Mouse (Mus musculus): Measurements from ENCODE around the gene Pex10. TPM values are rescaled to one million over a fixed set of nuclear protein-coding genes. Genes with fewer than 3 reads are reported as not detected.
"Not testable (repeated sequence)": the region's sequence is repeated elsewhere in the genome, so short reads cannot be mapped to it uniquely, and the experiment has no call there.

The Pex10 gene
- polyA plus RNA-seq, 1 experiment from 2014 or later: 16.6 TPM

DNA sequence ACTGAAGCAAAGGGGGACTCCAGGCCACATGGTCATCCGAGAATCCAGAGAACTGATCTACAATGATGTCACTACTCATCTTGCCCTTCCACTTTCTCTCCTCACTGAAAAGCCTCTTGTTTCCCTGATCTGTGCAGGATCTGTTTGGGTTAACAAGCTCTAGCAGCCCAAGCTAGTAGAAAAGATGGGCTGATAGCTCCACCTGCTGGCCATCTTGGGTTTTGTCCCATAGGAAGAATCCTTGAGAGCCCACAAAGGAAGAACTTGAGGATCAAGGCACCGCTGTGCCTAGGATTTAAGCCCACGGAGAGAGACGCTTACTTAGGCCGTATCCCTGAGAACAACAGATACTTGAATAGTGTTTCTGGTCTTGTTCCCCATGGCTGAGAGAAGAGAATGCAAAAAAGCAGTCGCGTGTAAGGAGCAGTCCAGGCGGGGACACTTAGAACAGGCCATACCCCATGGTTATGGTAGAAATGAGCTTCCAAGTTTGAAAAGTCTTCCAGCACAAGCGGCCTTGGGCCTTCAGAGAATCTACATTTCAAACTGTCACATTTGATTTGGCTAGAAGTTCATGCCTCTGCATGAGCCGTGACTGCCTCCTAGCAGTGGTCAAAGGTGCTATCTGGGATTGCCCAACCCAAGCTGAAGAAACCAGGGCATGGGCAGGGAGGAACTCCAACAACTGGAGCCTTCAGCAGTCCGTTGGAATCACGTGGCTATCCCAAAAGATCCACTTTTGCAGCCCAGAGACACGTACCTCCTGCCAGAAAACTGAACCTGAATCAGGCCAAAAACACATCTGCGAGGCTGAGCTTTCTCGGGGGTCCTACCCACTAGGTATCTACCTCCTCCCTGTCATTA is 614 bp upstream of the Pex10 start:
- H3K27me3 ChIP-seq (replicated peaks): peaks cover 23% of the 10 kb centered on the region; the same call in 1 of the 2 replicates
- no peaks in the 10 kb centered on the region for H3K9me3 ChIP-seq
- WGBS: 4% methylated on average over 15 of the region's 15 CpGs
- H3K4me3 ChIP-seq: peak overlapping the region; percentile 77
- peak overlapping the region; percentile 85 for H3K4me2 ChIP-seq
- H3K36me3 ChIP-seq: peaks cover 31% of the 10 kb centered on the region
- peak; percentile 21 for ATAC-seq (ENCODE audit: extremely low read depth, insufficient number of reproducible peaks, low FRiP score, low TSS enrichment)
- H3K27ac ChIP-seq (replicated peaks): peak overlapping the region; percentile 63
- peak overlapping the region; percentile 28; the same call in 1 of the 2 replicates for H3K9ac ChIP-seq
- peaks cover 22% of the 10 kb centered on the region for H3K4me1 ChIP-seq

DNA sequence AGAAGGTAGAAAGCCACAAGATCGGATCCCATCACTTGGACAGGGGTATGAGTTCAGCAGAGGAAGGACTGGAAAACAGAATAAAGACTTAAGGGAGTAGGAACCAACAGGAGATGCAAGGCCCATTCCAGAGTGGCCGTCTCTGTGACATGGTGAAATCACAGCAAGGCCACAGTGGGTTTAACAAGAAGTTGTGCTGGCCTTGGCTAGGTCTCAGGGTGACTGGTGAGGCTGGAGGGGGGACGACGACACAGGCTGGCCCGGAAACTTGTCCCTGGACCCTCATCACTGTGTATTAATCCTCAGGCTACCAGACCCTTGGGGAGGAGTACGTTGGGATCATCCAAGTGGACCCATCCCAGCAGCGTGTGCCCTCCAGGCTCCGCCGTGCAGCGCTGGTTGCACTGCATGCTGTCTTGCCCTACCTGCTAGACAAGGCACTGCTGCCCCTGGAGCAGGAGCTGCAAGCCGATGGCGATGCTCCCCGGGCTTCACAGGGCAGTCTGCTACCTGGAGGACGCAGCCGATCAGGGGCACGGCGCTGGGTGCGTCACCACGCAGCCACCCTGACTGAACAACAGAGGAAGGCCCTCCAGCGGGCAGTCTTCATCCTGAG is 1.6 kb downstream of the Pex10 start:
- Histone ChIP-seq H3K9ac (peak overlapping the region; percentile 92), H3K4me2 (peak overlapping the region; percentile 85), H3K9me3 (no peaks in the 10 kb centered on the region), H3K4me3 (peak overlapping the region; percentile 77), H3K27me3 (replicated peaks) (0 out of 2 replicates have a peak, but pooled peaks cover 7% of the 10 kb centered on the region), H3K27ac (replicated peaks) (no peak overlapping the region; the same call in 1 of the 2 replicates), H3K4me1 (peaks cover 22% of the 10 kb centered on the region), H3K36me3 (peaks cover 54% of the 10 kb centered on the region)
- 90% methylated on average over 20 of the region's 20 CpGs for WGBS
- no peak for ATAC-seq (ENCODE audit: extremely low read depth, insufficient number of reproducible peaks, low FRiP score, low TSS enrichment)

DNA sequence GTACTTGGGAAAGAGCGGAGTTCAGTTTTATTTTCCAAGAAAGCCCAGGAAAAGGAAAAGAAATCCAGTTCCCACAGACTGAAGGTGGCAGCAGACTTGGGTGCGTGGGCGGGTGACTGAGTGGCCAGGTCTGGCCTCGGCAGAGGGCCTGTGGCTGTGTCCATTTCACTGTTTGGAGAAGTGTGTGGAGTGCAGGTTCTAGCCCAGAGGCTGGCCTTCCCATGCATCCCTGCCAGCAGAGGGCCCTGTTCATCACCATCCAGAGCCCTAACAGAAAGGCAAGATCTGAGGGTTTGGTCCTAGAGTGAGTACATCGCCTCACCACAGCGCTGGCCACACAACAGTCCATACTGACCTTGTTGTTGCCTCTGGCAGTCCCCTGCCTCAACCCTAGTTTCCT is 2.4 kb downstream of the Pex10 start:
- Histone ChIP-seq H3K36me3 (peaks cover 61% of the 10 kb centered on the region), H3K27ac (replicated peaks) (no peak overlapping the region), H3K4me1 (peaks cover 22% of the 10 kb centered on the region), H3K9me3 (no peaks in the 10 kb centered on the region), H3K27me3 (replicated peaks) (no peaks in the 10 kb centered on the region), H3K9ac (no peak overlapping the region), H3K4me3 (no peak overlapping the region), H3K4me2 (no peak overlapping the region)
- WGBS: 84% methylated on average over 6 of the region's 6 CpGs
- ATAC-seq (ENCODE audit: extremely low read depth, insufficient number of reproducible peaks, low FRiP score, low TSS enrichment): no peak

DNA sequence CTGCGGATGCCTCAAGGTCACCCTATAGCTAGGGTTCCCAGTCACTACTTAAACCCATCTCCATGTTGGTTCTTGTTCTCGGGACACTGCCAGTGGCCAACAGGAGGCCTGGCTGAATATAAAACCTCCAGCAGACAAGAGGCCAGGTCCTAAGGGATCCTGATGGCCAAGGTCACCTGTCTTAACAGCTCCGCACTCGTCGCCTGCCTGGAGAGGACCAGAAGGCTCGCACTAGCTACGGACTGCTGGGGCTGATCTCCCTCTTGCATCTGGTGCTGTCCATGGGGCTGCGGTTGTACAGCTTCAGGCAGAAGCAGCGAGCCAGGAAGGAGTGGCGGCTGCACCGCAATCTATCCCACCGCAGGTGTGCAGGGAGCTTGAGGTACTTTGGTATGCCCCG is 3.4 kb downstream of the Pex10 start:
- Histone ChIP-seq H3K4me3 (no peak overlapping the region), H3K9ac (no peak overlapping the region), H3K36me3 (peaks cover 71% of the 10 kb centered on the region), H3K27me3 (replicated peaks) (no peaks in the 10 kb centered on the region), H3K27ac (replicated peaks) (no peak overlapping the region), H3K4me2 (no peak overlapping the region), H3K4me1 (peaks cover 22% of the 10 kb centered on the region), H3K9me3 (no peaks in the 10 kb centered on the region)
- no peak for ATAC-seq (ENCODE audit: extremely low read depth, insufficient number of reproducible peaks, low FRiP score, low TSS enrichment)
- WGBS: 88% methylated on average over 13 of the region's 13 CpGs

DNA sequence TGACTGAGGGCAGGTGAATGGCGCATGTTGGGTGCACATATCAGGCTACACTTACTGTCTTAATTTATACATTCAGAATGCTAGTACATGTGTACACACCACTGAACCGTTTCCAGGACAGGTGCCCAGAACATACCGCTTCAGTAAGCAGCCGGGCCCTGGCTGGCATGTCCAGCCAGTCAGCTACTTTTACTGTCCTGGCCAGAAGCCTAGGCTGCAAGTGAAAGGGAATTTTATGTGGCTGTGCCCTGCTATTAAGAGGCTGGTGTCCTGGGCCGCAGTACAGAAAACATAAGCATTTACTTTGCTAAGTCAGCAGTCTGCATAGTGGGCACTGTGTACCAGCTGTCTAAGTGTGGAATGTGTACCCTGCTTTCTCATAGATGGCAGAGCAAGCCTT is 4.1 kb downstream of the Pex10 start:
- no peaks in the 10 kb centered on the region for H3K27me3 ChIP-seq (replicated peaks)
- no peak for ATAC-seq (ENCODE audit: extremely low read depth, insufficient number of reproducible peaks, low FRiP score, low TSS enrichment)
- H3K4me1 ChIP-seq: peaks cover 22% of the 10 kb centered on the region
- 90% methylated on average over 5 of the region's 5 CpGs for WGBS
- no peak overlapping the region for H3K27ac ChIP-seq (replicated peaks)
- H3K9ac ChIP-seq: no peak overlapping the region
- H3K4me3 ChIP-seq: no peak overlapping the region
- no peak overlapping the region for H3K4me2 ChIP-seq
- peaks cover 79% of the 10 kb centered on the region for H3K36me3 ChIP-seq
- no peaks in the 10 kb centered on the region for H3K9me3 ChIP-seq

DNA sequence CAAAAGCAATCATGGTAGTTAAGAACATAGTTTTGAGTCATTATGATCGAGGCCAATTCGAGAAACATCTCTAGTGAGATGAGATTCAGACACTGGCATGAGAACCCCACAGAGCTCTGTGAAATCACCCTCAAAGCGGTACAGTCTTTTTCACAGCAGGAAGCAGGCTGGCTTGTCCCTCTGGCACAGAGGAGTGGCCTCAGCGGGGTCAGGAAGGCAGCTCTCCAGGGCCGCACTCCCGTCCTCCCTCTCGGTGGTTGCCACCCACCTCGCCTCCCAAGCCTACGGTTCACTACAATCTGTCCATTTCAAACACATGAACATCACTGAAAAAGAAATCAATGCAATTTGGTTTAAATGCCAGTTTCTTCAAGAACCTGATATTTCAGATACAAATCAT is 7.6 kb downstream of the Pex10 start:
- Histone ChIP-seq H3K4me3 (no peak overlapping the region), H3K4me2 (no peak overlapping the region), H3K27ac (replicated peaks) (no peak overlapping the region), H3K36me3 (peaks cover 98% of the 10 kb centered on the region), H3K9me3 (no peaks in the 10 kb centered on the region), H3K9ac (no peak overlapping the region), H3K27me3 (replicated peaks) (no peaks in the 10 kb centered on the region), H3K4me1 (no peaks in the 10 kb centered on the region)
- WGBS: 79% methylated on average over 9 of the region's 9 CpGs
- no peak for ATAC-seq (ENCODE audit: extremely low read depth, insufficient number of reproducible peaks, low FRiP score, low TSS enrichment)

DNA sequence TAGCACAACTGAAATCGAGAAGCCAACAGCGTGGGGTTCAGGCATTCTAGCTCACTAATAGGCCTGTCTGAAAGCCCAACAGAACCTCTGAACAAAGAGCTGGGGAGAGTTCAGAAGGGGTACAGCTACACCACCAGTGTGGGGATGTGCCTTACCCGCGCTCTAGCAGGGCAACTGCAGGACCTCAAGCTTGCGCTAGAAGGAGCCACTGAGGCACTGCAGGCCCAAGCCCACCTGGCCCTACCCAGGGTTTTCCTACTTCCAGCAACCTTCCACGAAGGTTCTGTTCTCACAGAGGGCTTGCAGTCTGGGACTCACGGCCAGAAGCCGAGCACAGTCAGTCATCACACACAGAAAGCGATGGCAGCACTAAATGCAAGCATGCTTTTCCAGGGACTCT is 8.3 kb downstream of the Pex10 start:
- Histone ChIP-seq H3K4me1 (no peaks in the 10 kb centered on the region), H3K4me3 (no peak overlapping the region), H3K4me2 (no peak overlapping the region), H3K9me3 (no peaks in the 10 kb centered on the region), H3K9ac (no peak overlapping the region), H3K27ac (replicated peaks) (no peak overlapping the region), H3K36me3 (peaks cover 98% of the 10 kb centered on the region), H3K27me3 (replicated peaks) (no peaks in the 10 kb centered on the region)
- 84% methylated on average over 9 of the region's 9 CpGs for WGBS
- ATAC-seq (ENCODE audit: extremely low read depth, insufficient number of reproducible peaks, low FRiP score, low TSS enrichment): no peak

DNA sequence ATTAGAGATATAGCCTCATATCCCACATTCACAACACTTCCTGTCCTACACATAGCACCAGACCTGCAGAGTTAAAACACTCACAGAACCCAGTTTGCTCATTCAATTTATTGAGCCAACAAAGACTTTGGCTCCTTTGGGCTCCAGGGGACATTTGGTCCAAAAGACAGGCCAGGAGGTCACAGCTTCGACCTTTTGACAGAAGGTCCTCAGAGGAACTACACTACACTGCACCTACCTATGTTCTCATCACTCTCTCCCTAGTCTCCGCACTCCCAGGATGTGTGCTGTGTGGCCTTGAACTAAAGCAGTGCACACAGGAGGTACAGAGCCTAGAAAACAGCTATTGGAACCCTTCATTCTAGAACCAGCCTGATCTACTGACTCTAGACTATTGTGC is 9.0 kb downstream of the Pex10 start:
- H3K27me3 ChIP-seq (replicated peaks): no peaks in the 10 kb centered on the region
- H3K9ac ChIP-seq: no peak overlapping the region
- no peak overlapping the region for H3K4me3 ChIP-seq
- WGBS: 91% methylated on average over 2 of the region's 2 CpGs
- H3K9me3 ChIP-seq: no peaks in the 10 kb centered on the region
- no peak for ATAC-seq (ENCODE audit: extremely low read depth, insufficient number of reproducible peaks, low FRiP score, low TSS enrichment)
- no peak overlapping the region for H3K4me2 ChIP-seq
- H3K27ac ChIP-seq (replicated peaks): no peak overlapping the region
- peaks cover 98% of the 10 kb centered on the region for H3K36me3 ChIP-seq
- no peaks in the 10 kb centered on the region for H3K4me1 ChIP-seq

DNA sequence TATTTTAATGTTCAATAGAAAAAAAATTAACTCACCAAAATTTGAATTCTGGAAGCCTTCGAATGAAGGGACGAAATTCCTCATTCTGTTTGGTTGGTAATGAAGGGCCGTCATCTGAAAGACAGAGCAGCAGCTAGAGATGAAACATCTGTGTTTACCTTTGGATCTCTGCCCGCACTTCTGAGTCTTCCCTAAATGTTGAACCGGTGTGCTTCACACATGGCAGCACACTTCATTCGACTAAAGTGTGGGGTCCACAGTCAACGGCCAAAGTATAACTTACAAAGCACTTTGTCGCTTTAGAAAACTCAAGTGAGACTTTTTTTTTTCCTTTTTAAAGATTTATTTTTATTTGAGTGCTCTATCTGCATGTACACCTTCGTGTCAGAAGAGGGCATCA is 9.9 kb downstream of the Pex10 start:
- H3K4me2 ChIP-seq: no peak overlapping the region
- no peaks in the 10 kb centered on the region for H3K9me3 ChIP-seq
- no peak for ATAC-seq (ENCODE audit: extremely low read depth, insufficient number of reproducible peaks, low FRiP score, low TSS enrichment)
- H3K36me3 ChIP-seq: peaks cover 96% of the 10 kb centered on the region
- H3K4me1 ChIP-seq: no peaks in the 10 kb centered on the region
- H3K9ac ChIP-seq: no peak overlapping the region
- no peak overlapping the region for H3K27ac ChIP-seq (replicated peaks)
- WGBS: 85% methylated on average over 9 of the region's 9 CpGs
- no peaks in the 10 kb centered on the region for H3K27me3 ChIP-seq (replicated peaks)
- H3K4me3 ChIP-seq: no peak overlapping the region

DNA sequence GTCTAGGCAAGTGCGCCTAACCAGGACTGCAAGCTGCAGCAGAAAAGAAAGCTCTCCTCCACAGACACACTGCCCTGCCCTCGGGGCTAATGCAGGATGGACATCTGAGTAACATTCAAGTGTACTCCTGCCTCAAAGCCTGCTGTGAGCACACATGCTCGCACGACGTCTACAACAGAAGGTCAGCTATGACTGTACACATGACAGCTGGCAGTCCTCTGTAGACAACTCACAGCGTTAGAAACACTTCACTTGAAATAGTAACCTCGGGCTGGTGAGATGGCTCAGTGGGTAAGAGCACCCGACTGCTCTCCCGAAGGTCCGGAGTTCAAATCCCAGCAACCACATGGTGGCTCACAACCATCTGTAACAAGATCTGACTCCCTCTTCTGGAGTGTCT is 12.0 kb downstream of the Pex10 start:
- H3K36me3 ChIP-seq: peaks cover 94% of the 10 kb centered on the region
- not testable (repeated sequence) for H3K4me2 ChIP-seq; H3K4me3 ChIP-seq; ATAC-seq (ENCODE audit: extremely low read depth, insufficient number of reproducible peaks, low FRiP score, low TSS enrichment); H3K9ac ChIP-seq; H3K9me3 ChIP-seq; H3K27ac ChIP-seq (replicated peaks); H3K27me3 ChIP-seq (replicated peaks)
- 87% methylated on average over 10 of the region's 10 CpGs for WGBS
- peaks cover 15% of the 10 kb centered on the region for H3K4me1 ChIP-seq

DNA sequence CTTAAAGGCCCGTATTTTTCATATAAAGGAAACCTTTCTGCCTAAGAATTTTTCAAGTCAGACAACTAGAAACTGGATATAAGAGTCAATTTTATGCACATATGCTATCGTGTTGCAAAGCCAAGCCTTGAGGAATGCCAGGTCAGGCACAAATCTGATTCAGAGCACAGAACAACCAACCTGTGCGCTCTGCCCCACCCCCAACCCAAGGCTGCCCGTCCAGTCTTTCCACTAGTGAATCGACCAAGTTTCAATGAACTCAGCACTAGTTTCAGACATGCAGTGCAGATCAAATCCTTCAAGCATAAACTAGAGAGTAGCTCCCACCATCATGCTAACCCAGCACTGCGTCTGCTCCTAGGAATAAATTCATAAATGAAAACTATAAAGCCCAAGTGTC is 12.8 kb downstream of the Pex10 start:
- Histone ChIP-seq H3K27me3 (replicated peaks) (no peaks in the 10 kb centered on the region), H3K9me3 (no peaks in the 10 kb centered on the region), H3K4me1 (peaks cover 24% of the 10 kb centered on the region), H3K4me3 (no peak overlapping the region), H3K36me3 (peaks cover 86% of the 10 kb centered on the region), H3K9ac (no peak overlapping the region), H3K4me2 (no peak overlapping the region), H3K27ac (replicated peaks) (no peak overlapping the region)
- ATAC-seq (ENCODE audit: extremely low read depth, insufficient number of reproducible peaks, low FRiP score, low TSS enrichment): no peak
- 91% methylated on average over 6 of the region's 6 CpGs for WGBS

DNA sequence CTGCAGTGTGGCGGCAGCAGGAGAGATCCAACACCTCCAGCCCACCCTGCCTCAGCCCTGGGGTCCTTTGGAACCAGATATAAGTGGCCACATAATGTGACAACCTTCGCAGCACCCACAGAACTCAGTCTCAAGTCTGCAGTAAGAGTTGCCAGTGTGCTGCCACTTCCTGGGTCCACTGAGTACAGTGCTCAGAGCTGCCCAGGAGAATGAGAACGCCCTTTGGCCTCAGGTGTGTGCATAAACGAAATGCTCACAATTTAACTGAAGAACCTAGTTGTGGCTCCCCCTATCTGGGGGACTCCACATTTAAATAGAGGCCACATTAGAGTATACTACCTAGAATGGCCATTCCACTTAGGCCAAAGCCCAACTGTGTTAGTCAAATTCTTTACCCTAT is 16.7 kb downstream of the Pex10 start:
- H3K4me3 ChIP-seq: no peak overlapping the region
- H3K27ac ChIP-seq (replicated peaks): no peak overlapping the region
- peaks cover 41% of the 10 kb centered on the region for H3K4me1 ChIP-seq
- H3K9ac ChIP-seq: peak overlapping the region; percentile 64
- H3K36me3 ChIP-seq: peaks cover 47% of the 10 kb centered on the region
- no peak overlapping the region for H3K4me2 ChIP-seq
- 94% methylated on average over 4 of the region's 4 CpGs for WGBS
- no peaks in the 10 kb centered on the region for H3K9me3 ChIP-seq
- no peak for ATAC-seq (ENCODE audit: extremely low read depth, insufficient number of reproducible peaks, low FRiP score, low TSS enrichment)
- H3K27me3 ChIP-seq (replicated peaks): no peaks in the 10 kb centered on the region
